In the genomic region with DNA sequence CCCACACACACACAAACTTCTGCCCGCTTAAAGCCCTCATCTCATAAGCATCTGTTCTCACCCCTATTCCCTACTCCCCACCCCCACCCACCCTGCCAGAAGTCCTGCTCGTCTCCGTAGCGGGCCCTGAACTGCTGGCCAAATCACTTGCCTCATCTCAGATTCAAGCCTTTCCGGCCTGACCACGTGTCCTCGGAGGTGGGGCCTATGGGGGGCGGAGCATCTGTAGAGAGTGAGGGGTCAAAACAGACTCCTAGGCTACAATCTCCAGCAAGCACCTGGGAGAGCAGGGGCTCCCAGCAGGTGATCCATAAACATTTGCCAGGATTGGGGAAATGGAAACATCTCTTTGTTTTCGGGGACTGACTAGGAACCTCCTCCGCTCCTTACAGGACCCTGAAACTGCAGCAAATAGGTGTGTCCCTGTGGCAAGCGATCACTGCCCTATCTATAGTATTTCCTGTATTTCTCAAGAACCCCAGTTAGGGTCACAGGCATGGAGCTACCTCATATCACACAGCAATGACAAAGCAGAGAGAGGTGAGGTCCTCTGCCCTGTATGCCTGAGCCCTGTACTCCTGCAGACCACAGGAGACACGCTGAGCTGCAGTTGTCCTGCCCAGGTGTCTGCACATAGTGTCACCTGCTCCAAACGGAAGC, we compare ENCODE assay signal across 8 mouse cellular contexts. TPM values are rescaled to one million over a fixed set of nuclear protein-coding genes. Genes with fewer than 3 reads are reported as not detected.
DNase-seq lines count a peak whose midpoint lies in the region; ATAC-seq and TF ChIP-seq lines count a peak whose summit lies in the region.

No protein-coding gene starts in this region.

- no peak for ATAC-seq in midbrain, embryonic 13.5 days

- H3K4me3 ChIP-seq in left cerebral cortex, adult 2 months = no peak overlapping the region
- peak overlapping the region; percentile 29 for H3K4me3 ChIP-seq in limb, embryonic 10.5 days
- H3K4me3 ChIP-seq in midbrain, embryonic 13.5 days (replicated peaks) = no peak overlapping the region

- no peaks in the 10 kb centered on the region for H3K27me3 ChIP-seq in limb, embryonic 10.5 days (ENCODE audit: low read depth, poor library complexity, severe bottlenecking)
- H3K27me3 ChIP-seq in midbrain, embryonic 13.5 days = no peaks in the 10 kb centered on the region

- DNase-seq in left cerebral cortex, adult 2 months (ENCODE audit: extremely low spot score in 1 of 2, low spot score in 2 of 2) = no peak
- DNase-seq in left cerebral cortex, adult 18-20 months (ENCODE audit: low spot score in 2 of 2) = no peak
- DNase-seq in embryo, embryonic 9.5 days (ENCODE audit: extremely low spot score) = peak; percentile 67
- DNase-seq in limb, embryonic 10.5 days (ENCODE audit: low spot score) = peak; percentile 63
- no peak for DNase-seq in thymus, postnatal 4 days
- DNase-seq in right cerebral cortex, adult 2 months (ENCODE audit: low spot score in 2 of 2) = no peak
- DNase-seq in frontal cortex, adult 2 months (ENCODE audit: extremely low spot score in 1 of 2, low spot score in 1 of 2) = no peak

- intact Hi-C loops in left cerebral cortex, adult 2 months (cut with DNase I) = no loop called here

- 14% methylated on average over 13 of the region's 13 CpGs for WGBS in limb, embryonic 10.5 days
- 17% methylated on average over 13 of the region's 13 CpGs for WGBS in midbrain, embryonic 13.5 days

- peaks cover 50% of the 10 kb centered on the region for H3K4me1 ChIP-seq in limb, embryonic 10.5 days
- H3K4me1 ChIP-seq in midbrain, embryonic 13.5 days (replicated peaks) = peaks cover 46% of the 10 kb centered on the region

- peak overlapping the region; percentile 47; the same call in 1 of the 2 replicates for H3K27ac ChIP-seq in left cerebral cortex, adult 2 months
- H3K27ac ChIP-seq in limb, embryonic 10.5 days = peak overlapping the region; percentile 54
- H3K27ac ChIP-seq in midbrain, embryonic 13.5 days = peak overlapping the region; percentile 69

- TF ChIP-seq CTCF in left cerebral cortex, adult 2 months (IDR thresholded peaks at IDR 0.05) = no peak

- H3K9me3 ChIP-seq in limb, embryonic 10.5 days (replicated peaks) = no peaks in the 10 kb centered on the region
- no peaks in the 10 kb centered on the region for H3K9me3 ChIP-seq in midbrain, embryonic 13.5 days

- H3K36me3 ChIP-seq in limb, embryonic 10.5 days = no peaks in the 10 kb centered on the region
- H3K36me3 ChIP-seq in midbrain, embryonic 13.5 days = no peaks in the 10 kb centered on the region

- H3K9ac ChIP-seq in midbrain, embryonic 13.5 days (replicated peaks) = no peak overlapping the region

- no peak overlapping the region for H3K4me2 ChIP-seq in midbrain, embryonic 13.5 days (replicated peaks)

RNA-seq across cellular contexts. Expression of a gene that starts 29.6 kb away (rescaled TPM):
- total RNA-seq in left cerebral cortex, adult 2 months (2021) = 100 to 1,000 TPM; 110 to 115 TPM
- total RNA-seq in left cerebral cortex, adult 18-20 months (2021) = 100 to 1,000 TPM in 1 of 2 experiments, 10 to 100 TPM in 1; 91.3 to 104 TPM
- 24.6 and 26.2 TPM in 2 replicates for polyA plus RNA-seq in limb, embryonic 10.5 days (2016; fragmentation: Nextera tagmentation; extraction: Ambion mirVana)
- 17.7 and 21.1 TPM in 2 replicates for polyA plus RNA-seq in midbrain, embryonic 13.5 days (2015; fragmentation: Nextera tagmentation; extraction: Ambion mirVana)
- 101 and 102 TPM in 2 replicates for polyA plus RNA-seq in frontal cortex, adult 2 months (2012; rRNA removed)

Comparison
In these comparisons a context has a peak if more than half of its experiments do, and no peak if none do; other contexts are left out.
1. DNase-seq: peak in embryo, embryonic 9.5 days (single experiment) and limb, embryonic 10.5 days (single experiment); none in left cerebral cortex, adult 2 months (0 of 2), left cerebral cortex, adult 18-20 months (0 of 2), thymus, postnatal 4 days (single experiment), right cerebral cortex, adult 2 months (0 of 2) and frontal cortex, adult 2 months (0 of 2).
2. Peak in every context shown above with its lines, with median percentiles within 50 percentile points of each other: H3K27ac ChIP-seq.